Comparison of ENCODE assay signal across 16 mouse cellular contexts in the genomic region with DNA sequence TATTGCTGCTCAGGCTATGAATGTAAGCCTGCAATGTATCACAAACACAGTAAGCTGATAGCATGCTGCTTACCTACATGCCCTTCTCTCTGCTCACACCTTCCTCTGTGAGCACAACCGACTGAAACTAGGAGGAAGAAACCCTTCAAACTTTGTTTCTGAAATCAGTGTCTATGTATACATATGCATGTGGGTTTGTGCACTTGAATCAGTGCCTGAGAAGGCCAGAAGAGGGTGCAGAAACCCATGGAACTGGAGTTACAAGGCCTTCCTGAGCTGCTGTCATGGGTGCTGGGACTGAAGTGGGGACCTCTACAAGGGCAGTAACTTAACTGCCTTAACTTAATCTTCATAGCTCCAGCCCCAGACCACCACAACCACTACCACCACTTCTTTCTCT. TPM values are rescaled to one million over a fixed set of nuclear protein-coding genes. Genes with fewer than 3 reads are reported as not detected.
DNase-seq lines count a peak whose midpoint lies in the region; ATAC-seq and TF ChIP-seq lines count a peak whose summit lies in the region.
"Had no signal": no experiment of that assay in that cellular context is flagged by ENCODE, and none has a peak within 500 bp of the region (broad histone marks: within the 10 kb centered on the region; RNA-seq: fewer than 3 reads in every experiment).

No protein-coding gene starts in this region.

- H3K9me3 ChIP-seq in intestine, postnatal 0 days (ENCODE audit: control insufficient read depth), result no peaks in the 10 kb centered on the region
- no peaks in the 10 kb centered on the region for H3K9me3 ChIP-seq in intestine, embryonic 16.5 days (ENCODE audit: control insufficient read depth, low read length)
- H3K9me3 ChIP-seq in liver, postnatal 0 days (ENCODE audit: low read length), result no peaks in the 10 kb centered on the region
- no peaks in the 10 kb centered on the region for H3K9me3 ChIP-seq in liver, embryonic 11.5 days (ENCODE audit: control insufficient read depth, low read length)
- H3K9me3 ChIP-seq: heart, embryonic 12.5 days; lung, embryonic 15.5 days; neural tube, embryonic 12.5 days had no signal

- H3K36me3 ChIP-seq in intestine, postnatal 0 days (ENCODE audit: control insufficient read depth, insufficient read depth), result no peaks in the 10 kb centered on the region
- no peaks in the 10 kb centered on the region for H3K36me3 ChIP-seq in intestine, embryonic 16.5 days (ENCODE audit: control insufficient read depth, insufficient read depth, low read length)
- peaks cover 3% of the 10 kb centered on the region; the same call in 1 of the 2 replicates for H3K36me3 ChIP-seq in liver, postnatal 0 days (replicated peaks; ENCODE audit: insufficient read depth, low read length)
- H3K36me3 ChIP-seq in liver, embryonic 11.5 days (ENCODE audit: control insufficient read depth, insufficient read depth, low read length), result no peaks in the 10 kb centered on the region
- H3K36me3 ChIP-seq: lung, embryonic 15.5 days; neural tube, embryonic 12.5 days had no signal

- 0 out of 2 replicates have a peak, but pooled peaks cover 3% of the 10 kb centered on the region for H3K4me1 ChIP-seq in intestine, postnatal 0 days (replicated peaks; ENCODE audit: control insufficient read depth, insufficient read depth, low read length)
- peaks cover 5% of the 10 kb centered on the region; the same call in 1 of the 2 replicates for H3K4me1 ChIP-seq in intestine, embryonic 16.5 days (ENCODE audit: control insufficient read depth, insufficient read depth, low read length)
- H3K4me1 ChIP-seq in liver, postnatal 0 days (ENCODE audit: insufficient read depth), result peaks cover 21% of the 10 kb centered on the region
- H3K4me1 ChIP-seq in liver, embryonic 11.5 days (replicated peaks; ENCODE audit: control insufficient read depth, insufficient read depth, low read length), result peaks cover 11% of the 10 kb centered on the region; the same call in 1 of the 2 replicates

- WGBS in intestine, postnatal 0 days, result 32% methylated on average over 1 of the region's 1 CpGs
- WGBS in intestine, embryonic 16.5 days, result 55% methylated on average over 1 of the region's 1 CpGs
- 30% methylated on average over 1 of the region's 1 CpGs for WGBS in liver, postnatal 0 days (ENCODE audit: insufficient replicate concordance)
- WGBS in liver, embryonic 11.5 days, result 52% methylated on average over 1 of the region's 1 CpGs

- TF ChIP-seq CTCF in intestine, postnatal 0 days (IDR thresholded peaks at IDR 0.05; ENCODE audit: low read depth), result peak; percentile 52
- TF ChIP-seq CTCF in liver, postnatal 0 days (IDR thresholded peaks at IDR 0.05; ENCODE audit: low read depth), result peak; percentile 26

- TF ChIP-seq EP300 in liver, postnatal 0 days (IDR thresholded peaks at IDR 0.05; ENCODE audit: low read depth), result no peak

- no peak for DNase-seq in liver, postnatal 0 days
- no peak for DNase-seq in liver, embryonic 11.5 days (ENCODE audit: low spot score)
- peak; percentile 37 for DNase-seq in CD4-positive helper T cell, adult 2 months (ENCODE audit: low read depth, low spot score)
- DNase-seq: adrenal gland, adult 2 months; cerebellum, postnatal 14 days; gastrocnemius, postnatal 14 days; heart, postnatal 36 days; kidney, postnatal 14 days had no signal

- no peak overlapping the region for H3K27ac ChIP-seq in intestine, postnatal 0 days (ENCODE audit: low read depth, low read length)
- no peak overlapping the region for H3K27ac ChIP-seq in intestine, embryonic 16.5 days (ENCODE audit: low read length)
- no peak overlapping the region for H3K27ac ChIP-seq in liver, postnatal 0 days (ENCODE audit: low read depth)
- no peak overlapping the region for H3K27ac ChIP-seq in liver, embryonic 11.5 days (ENCODE audit: low read depth, low read length)
- H3K27ac ChIP-seq: hindbrain, postnatal 0 days; lung, embryonic 15.5 days; neural tube, embryonic 12.5 days had no signal

- no peaks in the 10 kb centered on the region for H3K27me3 ChIP-seq in intestine, postnatal 0 days (replicated peaks; ENCODE audit: control insufficient read depth, insufficient read depth, low read length)
- H3K27me3 ChIP-seq in intestine, embryonic 16.5 days (replicated peaks; ENCODE audit: control insufficient read depth, insufficient read depth, low read length), result no peaks in the 10 kb centered on the region
- H3K27me3 ChIP-seq in liver, postnatal 0 days (ENCODE audit: insufficient read depth, low read length), result no peaks in the 10 kb centered on the region
- no peaks in the 10 kb centered on the region for H3K27me3 ChIP-seq in liver, embryonic 11.5 days (replicated peaks; ENCODE audit: control insufficient read depth, insufficient read depth, low read length)
- H3K27me3 ChIP-seq: heart, embryonic 12.5 days; lung, embryonic 15.5 days; neural tube, embryonic 12.5 days had no signal

- no peak overlapping the region for H3K4me2 ChIP-seq in intestine, postnatal 0 days (replicated peaks; ENCODE audit: low read depth)
- H3K4me2 ChIP-seq in intestine, embryonic 16.5 days (ENCODE audit: low read depth, low read length), result no peak overlapping the region
- H3K4me2 ChIP-seq in liver, postnatal 0 days (ENCODE audit: low read depth, low read length), result no peak overlapping the region
- H3K4me2 ChIP-seq in liver, embryonic 11.5 days, result no peak overlapping the region
- H3K4me2 ChIP-seq: heart, embryonic 12.5 days; lung, embryonic 15.5 days; neural tube, embryonic 12.5 days had no signal

- no peak overlapping the region for H3K9ac ChIP-seq in intestine, postnatal 0 days (ENCODE audit: low read depth, low read length)
- no peak overlapping the region for H3K9ac ChIP-seq in intestine, embryonic 16.5 days (ENCODE audit: low read depth, low read length)
- no peak overlapping the region for H3K9ac ChIP-seq in liver, postnatal 0 days (replicated peaks)
- no peak overlapping the region for H3K9ac ChIP-seq in liver, embryonic 11.5 days (ENCODE audit: low read depth, low read length)
- H3K9ac ChIP-seq: heart, embryonic 12.5 days; lung, embryonic 15.5 days; neural tube, embryonic 12.5 days had no signal

- ATAC-seq in intestine, postnatal 0 days, result no peak
- no peak for ATAC-seq in intestine, embryonic 16.5 days
- ATAC-seq in liver, postnatal 0 days, result no peak
- ATAC-seq in liver, embryonic 11.5 days (replicated peaks; ENCODE audit: low FRiP score), result no peak
- ATAC-seq in megakaryocyte progenitor cell, adult 5-6 weeks (replicated peaks; ENCODE audit: poor library complexity), result peak; percentile 44; the same call in 1 of the 2 replicates
- ATAC-seq in frontal cortex, adult (ENCODE audit: low TSS enrichment), result no peak
- ATAC-seq: hindbrain, postnatal 0 days had no signal

- H3K4me3 ChIP-seq in intestine, postnatal 0 days (ENCODE audit: low read depth, low read length), result no peak overlapping the region
- H3K4me3 ChIP-seq in intestine, embryonic 16.5 days (ENCODE audit: low read length), result no peak overlapping the region
- H3K4me3 ChIP-seq in liver, postnatal 0 days (ENCODE audit: low read depth, low read length), result no peak overlapping the region
- H3K4me3 ChIP-seq in liver, embryonic 11.5 days (ENCODE audit: low read depth, low read length), result no peak overlapping the region
- H3K4me3 ChIP-seq: heart, embryonic 12.5 days; lung, embryonic 15.5 days; neural tube, embryonic 12.5 days had no signal

RNA-seq across cellular contexts. Expression of gene Ranbp9, which starts 23.9 kb away (rescaled TPM):
- polyA plus RNA-seq in intestine, postnatal 0 days (2015; fragmentation: Nextera tagmentation; extraction: Ambion mirVana), result 6.9 and 7.2 TPM in 2 replicates
- polyA plus RNA-seq in intestine, embryonic 16.5 days (2015; fragmentation: Nextera tagmentation; extraction: Ambion mirVana), result 4.3 and 5.5 TPM in 2 replicates
- 3.0 and 4.6 TPM in 2 replicates for polyA plus RNA-seq in liver, postnatal 0 days (2015; fragmentation: Nextera tagmentation; extraction: Ambion mirVana)
- polyA plus RNA-seq in liver, embryonic 11.5 days (2014; fragmentation: Nextera tagmentation; extraction: Ambion mirVana), result 6.3 and 7.1 TPM in 2 replicates
- 82.8 and 98.1 TPM in 2 replicates for total RNA-seq in megakaryocyte progenitor cell, adult 5-6 weeks (2015)
- 64.5 and 82.0 TPM in 2 replicates for total RNA-seq in megakaryocyte progenitor cell, adult 5-6 weeks (2017)

RNA-seq across cellular contexts. Expression of gene Nol7, which starts 59.0 kb away (rescaled TPM):
- polyA plus RNA-seq in intestine, postnatal 0 days (2015; fragmentation: Nextera tagmentation; extraction: Ambion mirVana), result 127 and 143 TPM in 2 replicates
- 112 and 122 TPM in 2 replicates for polyA plus RNA-seq in intestine, embryonic 16.5 days (2015; fragmentation: Nextera tagmentation; extraction: Ambion mirVana)
- 94.2 and 103 TPM in 2 replicates for polyA plus RNA-seq in liver, postnatal 0 days (2015; fragmentation: Nextera tagmentation; extraction: Ambion mirVana)
- polyA plus RNA-seq in liver, embryonic 11.5 days (2014; fragmentation: Nextera tagmentation; extraction: Ambion mirVana), result 221 and 223 TPM in 2 replicates
- total RNA-seq in megakaryocyte progenitor cell, adult 5-6 weeks (2015), result 173 and 183 TPM in 2 replicates
- 231 and 270 TPM in 2 replicates for total RNA-seq in megakaryocyte progenitor cell, adult 5-6 weeks (2017)
